Mouse (Mus musculus) ES-E14 (cell line): ENCODE measurements around the gene Mst1r. TPM values are rescaled to one million over a fixed set of nuclear protein-coding genes. Genes with fewer than 3 reads are reported as not detected.
A peak's percentile ranks its signal among the peaks of the same experiment; 100 is the strongest.

Experiments used
- DNase-seq: peaks from one replicate; pipeline ENCODE4 v3.0.0-alpha.2; 2013; ENCODE audit warnings: low read depth, low spot score
- H3K27ac ChIP-seq: 2 replicates; pipeline ENCODE4 v1.5.1; 2012; ENCODE audit warnings: low read depth, mild to moderate bottlenecking, low read length, moderate library complexity, mixed read lengths; ENCODE audit not compliant: poor library complexity, insufficient read depth, severe bottlenecking
- H3K36me3 ChIP-seq: 2 replicates; pipeline ENCODE4 v1.6.1; 2012; ENCODE audit warnings: mild to moderate bottlenecking, low read length, moderate library complexity, mixed read lengths; ENCODE audit not compliant: control insufficient read depth, poor library complexity, insufficient read depth, severe bottlenecking
- H3K4me1 ChIP-seq, 2 experiments: fragments of 150-350 bp in 1 of 2; sonication (generic) in 1 of 2; 2 replicates each; pipeline ENCODE4 v1.6.1; 2012; ENCODE audit warnings: low read length in 2 of 2, mild to moderate bottlenecking in 1 of 2, mixed read lengths in 1 of 2; ENCODE audit not compliant: control insufficient read depth in 2 of 2, insufficient read depth in 2 of 2, poor library complexity in 1 of 2
- H3K4me3 ChIP-seq, 2 experiments: fragments of 150-350 bp in 1 of 2; sonication (generic) in 1 of 2; 2 replicates each; pipeline ENCODE4 v1.5.1; 2012; ENCODE audit warnings: low read length in 2 of 2, low read depth in 1 of 2, mild to moderate bottlenecking in 1 of 2, mixed read lengths in 1 of 2; ENCODE audit not compliant: insufficient read depth in 1 of 2, poor library complexity in 1 of 2, severe bottlenecking in 1 of 2
- H3K9ac ChIP-seq: 2 replicates; pipeline ENCODE4 v1.6.1; 2012; ENCODE audit warnings: low read depth, mild to moderate bottlenecking, low read length, mixed read lengths; ENCODE audit not compliant: poor library complexity, insufficient read depth, severe bottlenecking
- H3K9me3 ChIP-seq: fragments of 150-350 bp; sonication (generic); 2 replicates; pipeline ENCODE4 v1.6.1; 2012; ENCODE audit warnings: low read depth, mild to moderate bottlenecking, low read length; ENCODE audit not compliant: control insufficient read depth, insufficient read depth
- CHD2 ChIP-seq: IDR thresholded peaks from 2 replicates; pipeline ENCODE4 v1.6.1; 2014; ENCODE audit warnings: mild to moderate bottlenecking, low read depth, low read length, inconsistent platforms
- HCFC1 ChIP-seq: IDR thresholded peaks from 2 replicates; pipeline ENCODE4 v1.6.1; 2012; ENCODE audit warnings: low read length, inconsistent platforms, borderline replicate concordance; ENCODE audit not compliant: insufficient read depth
- MAFK ChIP-seq: IDR thresholded peaks from 2 replicates; pipeline ENCODE4 v1.6.1; 2014; ENCODE audit warnings: mild to moderate bottlenecking, low read depth, low read length, inconsistent platforms; ENCODE audit not compliant: insufficient read depth
- ZC3H11A ChIP-seq: IDR thresholded peaks from 2 replicates; pipeline ENCODE4 v1.6.1; 2012; ENCODE audit warnings: low read depth, mild to moderate bottlenecking, inconsistent platforms, low read length, borderline replicate concordance
- ZNF384 ChIP-seq: IDR thresholded peaks from 2 replicates; pipeline ENCODE4 v1.6.1; 2012; ENCODE audit warnings: low read depth, low read length, inconsistent platforms
- in situ Hi-C, 2 experiments: fragments of 600-800 bp; cut with MboI; formaldehyde crosslinking; loops; one replicate each; pipeline ENCODE4 v1.15.1; 2025; ENCODE audit warnings: low sequenced_read_pairs in 2 of 2, inconsistent platforms in 1 of 2; ENCODE audit not compliant: unreplicated experiment in 2 of 2
- total RNA-seq: library from RNA; depleted of rRNA; stranded (reverse); fragments of 300-350 nt; gene quantifications from 2 replicates; pipeline ENCODE4 v1.2.3, GENCODE M21; 2012; rRNA removed

The Mst1r gene
- total RNA-seq: 0.22 and 0.37 TPM in 2 replicates

- no peaks in the 10 kb centered on the region for H3K36me3 ChIP-seq
- H3K27ac ChIP-seq: no peak within 1 kb of the TSS
- H3K4me1 ChIP-seq: peaks cover 0 to 5% of the 10 kb centered on the region in 2 experiments; a peak in 2 of 4 replicates
- peak within 1 kb of the TSS; percentile 65 to 77; a peak in 3 of 4 replicates for H3K4me3 ChIP-seq
- in situ Hi-C loops: no loop called here
- peak; percentile 58 for DNase-seq
- H3K9me3 ChIP-seq: no peaks in the 10 kb centered on the region
- TF ChIP-seq ZNF384: no peak
- TF ChIP-seq CHD2: no peak
- no peak for TF ChIP-seq MAFK
- TF ChIP-seq HCFC1: no peak
- no peak for TF ChIP-seq ZC3H11A
- H3K9ac ChIP-seq: peak within 1 kb of the TSS; percentile 36; the same call in 1 of the 2 replicates
Measured at GRCm38 (mm10) chr9:107906252-107906966, at the start of gene Mst1r. Mst1r (plus strand) TSS chr9:107906873.

- DNase-seq: no peak
- H3K27ac ChIP-seq: no peak overlapping the region
- no peaks in the 10 kb centered on the region for H3K9me3 ChIP-seq
- in situ Hi-C loops: no loop called here
- H3K36me3 ChIP-seq: no peaks in the 10 kb centered on the region; the same call in 1 of the 2 replicates
- TF ChIP-seq CHD2 (no peak), MAFK (no peak), ZNF384 (no peak)
- no peaks in the 10 kb centered on the region for H3K4me1 ChIP-seq
- no peak overlapping the region for H3K9ac ChIP-seq
- no peak overlapping the region for H3K4me3 ChIP-seq
Measured at GRCm38 (mm10) chr9:107858343-107858742, 48.3 kb upstream of the Mst1r start.

GRCm38 (mm10) chr9:107864493-107864892 lies 42.2 kb upstream of the Mst1r start:
- no peaks in the 10 kb centered on the region for H3K36me3 ChIP-seq
- in situ Hi-C loops: no loop called here
- 0 out of 4 replicates have a peak, but pooled peaks cover 0 to 2% of the 10 kb centered on the region in 2 experiments for H3K4me1 ChIP-seq
- no peak overlapping the region for H3K4me3 ChIP-seq
- H3K9me3 ChIP-seq: no peaks in the 10 kb centered on the region
- no peak for DNase-seq
- H3K9ac ChIP-seq: no peak overlapping the region
- no peak overlapping the region for H3K27ac ChIP-seq
- TF ChIP-seq MAFK: no peak
- no peak for TF ChIP-seq HCFC1
- no peak for TF ChIP-seq CHD2
- TF ChIP-seq ZNF384: no peak
- no peak for TF ChIP-seq ZC3H11A

DNA sequence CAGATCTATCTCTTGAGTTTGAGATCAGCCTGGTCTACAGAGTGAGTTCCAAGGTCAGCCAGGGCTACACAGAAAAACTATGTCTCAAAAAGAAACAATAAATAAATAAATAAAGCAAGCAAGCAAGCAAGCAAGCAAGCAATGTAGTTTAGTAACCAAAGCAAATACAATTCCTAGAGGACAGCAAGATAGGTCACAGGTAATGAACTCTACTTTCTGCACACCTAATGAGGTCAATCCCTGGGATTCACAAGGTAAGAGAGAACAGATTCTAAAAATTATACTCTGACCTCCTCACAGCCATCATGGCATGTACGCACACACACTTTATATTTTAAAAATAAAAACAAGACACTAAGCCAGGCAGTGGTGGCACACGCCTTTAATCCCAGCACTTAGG lies 40.6 kb upstream of the Mst1r start:
- peak; percentile 13 for DNase-seq
- no peaks in the 10 kb centered on the region; the same call in 1 of the 2 replicates for H3K36me3 ChIP-seq
- no peak for TF ChIP-seq MAFK
- no peak for TF ChIP-seq HCFC1
- no peak for TF ChIP-seq ZNF384
- no peak for TF ChIP-seq CHD2
- TF ChIP-seq ZC3H11A: no peak
- in situ Hi-C loops: no loop called here
- H3K9me3 ChIP-seq: no peaks in the 10 kb centered on the region
- H3K4me3 ChIP-seq: no peak overlapping the region
- H3K9ac ChIP-seq: no peak overlapping the region
- H3K4me1 ChIP-seq: 0 out of 4 replicates have a peak, but pooled peaks cover 0 to 2% of the 10 kb centered on the region in 2 experiments
- no peak overlapping the region for H3K27ac ChIP-seq
